Mouse (Mus musculus): ENCODE data around the gene 2410131K14Rik. TPM values are rescaled to one million over a fixed set of nuclear protein-coding genes. Genes with fewer than 3 reads are reported as not detected.

The 2410131K14Rik gene
- total RNA-seq (2021): 1 to 10 TPM; 3.2 to 3.4 TPM
- long read RNA-seq, experiment 1, full-length matches to known transcripts: 4 of 5 reads
- long read RNA-seq, experiment 1, partial matches to known transcripts: 0 of 5 reads
- long read RNA-seq, experiment 1, other reads (novel, unspliced or antisense): 1 of 5 reads
- long read RNA-seq, experiment 2, full-length matches to known transcripts: 9 of 10 reads
- long read RNA-seq, experiment 2, partial matches to known transcripts: 0 of 10 reads
- long read RNA-seq, experiment 2, other reads (novel, unspliced or antisense): 1 of 10 reads

GRCm38 (mm10) chr5:118244606-118245443, at the start of gene 2410131K14Rik, which contains the start of gene Rnft2:
Gene 2410131K14Rik, plus strand, starts transcription at chr5:118245227.
Gene Rnft2, minus strand, starts transcription at chr5:118245116.
- intact Hi-C loops (cut with DNase I; ENCODE audit: low total_unique reads): no loop called here

GRCm38 (mm10) chr5:118197421-118197820, 47.6 kb upstream of the 2410131K14Rik start:
- no peak for DNase-seq
- intact Hi-C loops (cut with DNase I; ENCODE audit: low total_unique reads): no loop called here

More at GRCm38 (mm10) chr5:118244606-118245443, at the start of gene 2410131K14Rik, which contains the start of gene Rnft2:
- DNase-seq: peak; percentile 100

GRCm38 (mm10) chr5:118199670-118200069, 45.4 kb upstream of the 2410131K14Rik start:
- intact Hi-C loops (cut with DNase I; ENCODE audit: low total_unique reads): no loop called here

GRCm38 (mm10) chr5:118204675-118205440, 40.2 kb upstream of the 2410131K14Rik start:
- intact Hi-C loops (cut with DNase I; ENCODE audit: low total_unique reads): no loop called here
- DNase-seq: no peak

More at GRCm38 (mm10) chr5:118199670-118200069, 45.4 kb upstream of the 2410131K14Rik start:
- DNase-seq: no peak

- intact Hi-C loops (cut with DNase I; ENCODE audit: low total_unique reads): no loop called here
- no peak for DNase-seq
Measured at GRCm38 (mm10) chr5:118205852-118206251, 39.2 kb upstream of the 2410131K14Rik start.

- no peak for DNase-seq
- intact Hi-C loops (cut with DNase I; ENCODE audit: low total_unique reads): no loop called here
Measured at GRCm38 (mm10) chr5:118214012-118214411, 31.0 kb upstream of the 2410131K14Rik start.

GRCm38 (mm10) chr5:118214418-118215154, 30.4 kb upstream of the 2410131K14Rik start:
- peak; percentile 58 for DNase-seq
- intact Hi-C loops (cut with DNase I; ENCODE audit: low total_unique reads): no loop called here

- peak; percentile 46 for DNase-seq
- intact Hi-C loops (cut with DNase I; ENCODE audit: low total_unique reads): no loop called here
Measured at GRCm38 (mm10) chr5:118217410-118217809, 27.6 kb upstream of the 2410131K14Rik start.

GRCm38 (mm10) chr5:118223142-118223757, 21.8 kb upstream of the 2410131K14Rik start:
- DNase-seq: no peak
- intact Hi-C loops (cut with DNase I; ENCODE audit: low total_unique reads): no loop called here

- DNase-seq: no peak
- intact Hi-C loops (cut with DNase I; ENCODE audit: low total_unique reads): no loop called here
Measured at GRCm38 (mm10) chr5:118230071-118230611, 14.9 kb upstream of the 2410131K14Rik start.

GRCm38 (mm10) chr5:118236891-118237290, 8.1 kb upstream of the 2410131K14Rik start:
- DNase-seq: no peak
- intact Hi-C loops (cut with DNase I; ENCODE audit: low total_unique reads): no loop called here

- intact Hi-C loops (cut with DNase I; ENCODE audit: low total_unique reads): no loop called here
- peak; percentile 48 for DNase-seq
Measured at GRCm38 (mm10) chr5:118239671-118240070, 5.4 kb upstream of the 2410131K14Rik start.

GRCm38 (mm10) chr5:118245606-118246308, 730 bp downstream of the 2410131K14Rik start:
- intact Hi-C loops (cut with DNase I; ENCODE audit: low total_unique reads): no loop called here
- no peak for DNase-seq

GRCm38 (mm10) chr5:118247378-118247777, 2.4 kb downstream of the 2410131K14Rik start:
- intact Hi-C loops (cut with DNase I; ENCODE audit: low total_unique reads): no loop called here
- DNase-seq: no peak

GRCm38 (mm10) chr5:118250987-118251386, 6.0 kb downstream of the 2410131K14Rik start:
- DNase-seq: no peak
- intact Hi-C loops (cut with DNase I; ENCODE audit: low total_unique reads): no loop called here

GRCm38 (mm10) chr5:118253551-118253950, 8.5 kb downstream of the 2410131K14Rik start:
- DNase-seq: no peak
- intact Hi-C loops (cut with DNase I; ENCODE audit: low total_unique reads): no loop called here

- intact Hi-C loops (cut with DNase I; ENCODE audit: low total_unique reads): no loop called here
Measured at GRCm38 (mm10) chr5:118256981-118257380, 12.0 kb downstream of the 2410131K14Rik start.

GRCm38 (mm10) chr5:118259152-118259551, 14.1 kb downstream of the 2410131K14Rik start:
- intact Hi-C loops (cut with DNase I; ENCODE audit: low total_unique reads): no loop called here
- DNase-seq: no peak

More at GRCm38 (mm10) chr5:118256981-118257380, 12.0 kb downstream of the 2410131K14Rik start:
- no peak for DNase-seq
